Mouse (Mus musculus) urinary bladder, adult 18-20 months (tissue): ENCODE measurements around the gene Syvn1.

Experiments used
- DNase-seq, 2 experiments: peaks; one replicate each; pipeline ENCODE4 v3.0.0; 2022; ENCODE audit warnings: low spot score in 2 of 2, mixed read lengths in 2 of 2

Gene Syvn1

DNA sequence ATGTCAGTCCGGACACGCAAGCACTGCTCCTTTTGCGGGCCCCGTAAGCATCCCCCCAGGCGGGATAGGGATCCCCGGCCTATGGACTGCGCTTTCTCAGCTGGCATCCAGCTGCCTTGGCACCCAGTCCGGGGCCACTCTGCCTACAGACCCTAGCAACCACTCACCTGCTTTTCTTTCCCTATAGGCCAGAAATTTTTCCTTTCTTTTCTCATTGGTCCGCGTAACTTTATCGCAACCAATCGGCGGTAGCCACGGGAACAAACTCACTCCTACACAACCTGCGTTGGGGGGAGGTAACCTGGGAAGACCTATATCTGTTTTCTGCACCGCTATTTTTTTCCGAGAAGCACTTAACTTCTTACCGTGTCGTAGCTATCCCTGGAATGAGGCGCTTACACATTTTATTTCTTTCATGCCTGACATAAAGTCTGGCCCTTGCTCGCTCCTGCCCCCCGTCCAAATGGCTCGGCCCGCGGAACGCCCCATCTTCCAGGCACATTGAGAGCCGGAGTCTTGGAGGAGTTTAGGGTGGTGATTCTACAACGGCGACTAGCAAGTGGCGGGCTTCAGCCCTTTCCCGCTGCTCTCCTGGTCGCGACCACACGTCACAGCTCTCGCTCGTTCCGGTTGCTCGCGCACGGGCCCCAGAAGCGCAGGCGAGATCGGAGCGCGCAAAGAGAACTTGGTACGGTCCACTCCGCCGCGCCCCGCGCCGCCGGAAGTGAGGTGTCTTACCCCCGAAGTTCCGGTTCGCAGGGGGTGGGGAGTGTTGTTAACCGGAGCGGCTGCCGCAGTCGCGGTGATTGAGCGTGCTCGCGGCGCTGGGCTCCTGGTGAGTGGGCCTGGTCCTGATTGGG is at the start of gene Syvn1:
TSS of gene Syvn1 (plus strand) at position 283 of the 860 bp plus-strand sequence.
- DNase-seq: peak; percentile 84 to 88

DNA sequence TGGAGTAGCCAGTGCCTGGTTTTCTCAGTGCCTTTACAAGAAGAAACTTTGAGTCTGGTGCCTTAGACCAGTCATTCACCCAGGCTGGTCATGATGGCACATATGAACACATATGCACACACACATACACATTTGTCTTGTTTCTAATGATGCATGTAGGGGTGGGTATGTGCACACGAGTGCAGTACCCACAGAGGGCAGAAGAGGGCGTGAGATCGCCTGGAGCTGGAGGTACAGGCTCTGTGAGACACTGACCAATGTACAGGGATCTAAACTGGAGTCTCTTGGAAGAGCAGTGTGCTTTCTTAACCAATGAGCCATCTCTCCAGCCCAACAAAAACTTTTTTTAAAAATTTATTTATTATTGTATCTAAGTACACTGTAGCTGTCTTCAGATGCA is 48.2 kb upstream of the Syvn1 start:
- DNase-seq: no peak

DNA sequence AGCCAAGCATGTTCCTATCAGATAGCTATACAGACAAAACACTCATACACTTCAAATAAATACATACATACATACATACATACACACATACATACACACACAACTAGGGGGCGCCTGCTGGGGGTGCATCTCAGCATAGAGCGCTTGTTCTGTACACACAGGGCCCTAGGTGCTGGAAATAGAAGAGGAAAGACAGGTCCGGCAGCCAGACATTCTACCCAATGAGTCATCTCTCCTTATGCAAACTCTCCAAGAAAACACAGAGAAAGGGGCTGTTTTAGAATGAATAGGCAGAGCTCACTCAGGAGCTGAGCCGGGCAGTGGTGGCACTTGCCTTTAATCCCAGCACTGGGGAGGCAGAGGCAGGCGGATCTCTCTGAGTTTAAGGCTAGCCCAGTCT is 46.4 kb upstream of the Syvn1 start:
- DNase-seq: peak in 1 of 2 experiments; percentile 44

DNA sequence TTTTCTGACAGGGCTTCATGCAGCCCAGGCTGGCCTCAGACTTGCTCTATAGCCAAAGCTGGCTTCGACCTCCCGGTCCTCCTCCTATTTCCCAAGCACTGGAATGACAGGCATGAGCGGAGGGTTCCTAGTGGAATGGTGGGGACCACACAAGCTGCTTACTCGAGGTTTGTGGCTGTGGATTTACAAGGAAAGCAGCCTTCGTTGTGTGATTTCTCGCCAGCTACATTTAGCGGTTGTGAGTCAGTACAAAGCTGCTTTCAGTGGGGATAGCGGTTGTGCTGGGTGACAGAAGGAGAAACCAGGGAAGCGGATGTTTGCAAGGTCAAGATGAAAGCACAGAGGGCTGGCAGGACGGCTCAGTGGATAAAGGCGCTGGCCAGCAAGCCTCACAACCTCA is 40.8 kb upstream of the Syvn1 start:
- DNase-seq: no peak

DNA sequence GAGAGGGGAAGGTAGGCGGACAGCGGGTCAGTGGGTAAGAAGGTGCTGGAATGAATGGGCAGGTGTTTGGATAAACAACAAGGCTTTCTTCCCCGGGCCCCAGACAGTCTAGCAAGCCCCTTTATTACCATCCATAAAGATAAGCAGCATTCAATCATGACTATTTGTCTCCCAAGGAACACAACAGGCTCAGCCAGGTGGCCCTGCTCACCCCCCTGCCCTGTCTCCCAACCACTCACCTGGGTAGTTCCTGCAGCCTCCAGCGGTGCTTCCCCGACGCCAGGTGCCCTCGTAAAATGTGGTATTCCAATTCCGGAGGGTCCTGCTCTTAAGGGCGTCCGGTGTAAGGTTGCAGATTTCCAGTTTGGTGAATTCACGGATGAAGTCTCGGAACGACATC is 39.4 kb upstream of the Syvn1 start:
- no peak for DNase-seq

DNA sequence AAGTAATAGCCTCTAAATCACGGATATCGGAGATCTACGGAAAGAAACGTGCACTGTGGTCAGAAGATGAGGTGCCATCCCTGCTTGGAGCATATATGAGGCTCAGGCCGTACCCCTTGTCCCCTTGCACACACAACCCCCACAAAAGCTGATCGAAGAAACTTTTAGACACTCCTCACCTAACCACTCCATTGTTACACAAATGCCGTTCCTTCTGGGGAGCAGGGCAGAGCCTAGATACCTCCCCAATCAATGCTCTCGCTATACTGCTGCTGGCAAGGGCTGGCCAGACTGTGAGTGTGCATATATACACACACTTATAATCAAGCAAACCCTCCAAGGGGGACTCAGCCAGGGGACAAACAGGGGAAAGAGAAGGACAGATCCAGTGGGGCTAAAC is 37.2 kb upstream of the Syvn1 start:
- no peak for DNase-seq

DNA sequence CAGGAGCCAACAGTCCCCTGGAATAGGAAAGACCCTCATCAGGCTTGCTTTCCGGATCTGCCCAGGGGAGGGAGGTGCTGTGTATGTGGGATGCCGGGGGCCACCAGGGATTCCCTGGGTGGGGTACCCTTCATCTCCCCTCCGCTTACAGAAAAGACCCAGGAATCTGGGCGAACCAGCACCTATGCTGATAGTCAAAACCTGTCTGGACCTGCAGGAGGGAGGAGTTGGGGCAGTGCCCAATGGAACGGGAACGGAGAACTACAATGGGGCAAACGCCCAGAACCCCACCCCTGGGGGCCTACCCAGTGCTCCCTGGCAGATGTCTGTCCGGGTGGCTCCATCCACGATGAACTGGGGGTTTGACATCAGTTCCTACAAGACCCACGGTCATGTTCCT is 32.7 kb upstream of the Syvn1 start:
- DNase-seq: peak; percentile 77 to 78

DNA sequence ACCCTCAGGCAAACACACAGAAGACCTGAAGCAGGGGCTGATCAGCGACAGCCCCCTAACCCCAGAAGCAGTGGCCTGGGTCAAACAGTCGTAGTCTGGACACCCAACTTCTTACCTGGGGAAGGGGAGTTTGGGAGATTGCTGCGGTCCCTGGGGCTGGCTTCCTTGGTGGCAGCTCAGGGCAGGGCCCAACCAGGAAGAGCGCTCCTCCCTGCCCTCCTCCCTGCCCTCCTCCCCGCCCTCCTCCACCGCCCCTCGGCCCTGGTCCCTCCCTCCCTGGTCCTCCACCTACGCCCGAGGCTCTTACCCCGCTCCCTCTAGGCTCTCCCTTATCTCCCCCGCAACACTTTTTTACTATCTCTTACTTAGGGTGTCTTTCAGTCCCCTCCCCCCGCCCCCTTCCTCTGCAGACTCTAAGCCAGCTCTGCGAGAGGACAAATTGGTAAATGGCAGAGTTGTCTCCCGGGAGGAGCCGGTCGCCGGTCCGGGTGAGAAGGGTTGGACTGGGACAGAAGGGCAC is 31.3 kb upstream of the Syvn1 start:
- peak; percentile 37 to 72 for DNase-seq

DNA sequence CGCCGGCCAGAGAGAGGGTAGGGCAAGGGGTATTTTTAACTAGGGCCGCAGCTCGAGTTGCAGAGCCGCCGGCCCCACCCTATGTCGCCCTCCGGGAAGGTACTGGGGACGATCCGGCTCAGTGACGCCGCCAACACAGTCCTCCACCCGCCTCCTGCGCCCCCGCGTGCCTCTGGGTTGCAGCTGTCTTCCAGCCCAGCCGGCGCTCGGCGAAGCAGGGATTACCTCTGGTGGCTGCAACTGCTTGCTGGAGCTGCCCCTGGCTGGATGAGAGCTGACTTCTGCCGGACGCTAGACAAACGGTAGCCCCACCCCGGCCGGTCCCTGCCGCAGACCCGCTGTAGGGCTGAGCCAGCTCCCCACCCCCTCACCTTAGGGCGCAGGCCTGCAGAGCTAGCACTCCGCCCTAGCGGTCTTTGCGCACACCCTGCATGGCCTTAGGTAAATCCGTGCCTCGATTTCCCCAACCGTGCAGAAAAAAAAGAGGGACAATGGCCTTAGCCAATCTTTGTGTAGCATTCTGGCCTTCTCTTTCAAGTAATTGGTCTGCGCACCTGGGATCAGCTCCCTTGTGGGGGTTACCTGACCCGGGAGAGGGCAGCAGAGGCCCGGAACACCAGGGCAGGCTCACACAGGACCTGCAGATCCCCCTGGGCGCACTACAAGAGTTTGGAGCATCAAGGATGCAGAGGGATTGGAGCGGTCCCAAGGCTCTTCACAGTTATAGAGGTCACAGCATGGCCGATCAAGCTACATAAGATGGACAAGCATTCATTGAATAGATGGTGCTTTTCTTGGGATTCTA is 30.7 kb upstream of the Syvn1 start, which contains the start of gene Capn1:
TSS of gene Capn1 (minus strand) at position 387 of the 805 bp plus-strand sequence.
- DNase-seq: peak; percentile 57 to 74

DNA sequence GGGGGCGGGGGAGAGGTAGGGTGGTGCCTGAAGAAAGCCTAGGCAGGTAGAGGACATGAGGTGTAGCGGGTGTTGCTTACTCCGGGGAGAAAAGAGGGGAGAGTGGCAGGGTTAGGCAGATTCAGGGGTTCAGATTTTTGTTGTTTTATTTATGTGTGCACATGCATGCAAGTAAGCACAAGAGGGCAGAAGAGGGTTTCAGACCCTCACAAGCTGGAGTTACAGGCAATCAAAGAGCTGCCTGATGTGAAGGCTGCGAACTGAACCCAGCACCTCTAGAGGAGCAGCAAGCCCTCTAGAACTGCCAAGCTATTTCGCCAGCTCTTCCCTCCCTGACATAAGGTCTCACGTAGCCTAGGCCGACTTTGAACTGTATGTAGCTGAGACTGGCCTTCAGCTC is 29.8 kb upstream of the Syvn1 start:
- DNase-seq: no peak

DNA sequence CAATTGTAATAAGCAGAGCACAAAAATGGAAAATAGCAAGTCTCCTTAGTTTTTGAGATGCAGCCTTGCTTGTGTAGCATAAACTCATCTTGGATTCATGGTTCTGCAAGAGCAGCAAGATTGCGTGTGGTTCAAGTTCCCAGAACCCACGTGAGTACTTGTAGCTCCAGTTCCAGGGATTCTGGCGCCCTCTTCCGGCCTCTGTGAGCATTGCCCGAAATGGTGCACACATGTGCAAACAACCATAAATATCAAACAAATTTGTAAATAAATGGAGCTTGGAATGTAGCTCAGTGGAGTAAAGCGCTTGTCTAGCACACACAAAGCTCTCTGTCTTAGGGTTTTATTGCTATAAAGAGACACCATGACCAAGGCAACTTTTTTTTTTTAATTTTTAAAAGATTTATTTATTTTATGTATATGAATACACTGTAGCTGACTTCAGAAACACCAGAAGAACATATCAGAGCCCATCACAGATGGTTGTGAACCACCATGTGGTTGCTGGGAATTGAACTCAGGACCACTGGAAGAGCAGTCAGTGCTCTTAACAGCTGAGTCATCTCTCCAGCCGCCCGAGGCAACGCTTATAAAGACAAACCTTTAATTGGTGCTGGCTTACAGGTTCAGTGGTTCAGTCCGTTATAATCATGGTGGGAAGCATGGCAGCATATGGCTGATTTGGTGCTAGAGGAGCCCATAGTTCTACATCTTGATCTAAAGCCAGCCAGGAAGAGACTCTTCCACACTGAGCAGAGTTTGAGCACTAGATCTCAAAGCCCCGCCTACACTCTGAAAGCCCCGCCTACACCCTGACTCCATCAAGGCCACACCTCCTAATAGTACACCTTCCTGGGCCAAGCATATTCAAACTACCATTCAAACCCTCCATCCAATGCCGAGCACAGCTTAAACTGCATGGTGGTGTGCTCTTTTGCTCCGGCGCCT is 28.0 kb upstream of the Syvn1 start:
- peak; percentile 72 to 75 for DNase-seq

DNA sequence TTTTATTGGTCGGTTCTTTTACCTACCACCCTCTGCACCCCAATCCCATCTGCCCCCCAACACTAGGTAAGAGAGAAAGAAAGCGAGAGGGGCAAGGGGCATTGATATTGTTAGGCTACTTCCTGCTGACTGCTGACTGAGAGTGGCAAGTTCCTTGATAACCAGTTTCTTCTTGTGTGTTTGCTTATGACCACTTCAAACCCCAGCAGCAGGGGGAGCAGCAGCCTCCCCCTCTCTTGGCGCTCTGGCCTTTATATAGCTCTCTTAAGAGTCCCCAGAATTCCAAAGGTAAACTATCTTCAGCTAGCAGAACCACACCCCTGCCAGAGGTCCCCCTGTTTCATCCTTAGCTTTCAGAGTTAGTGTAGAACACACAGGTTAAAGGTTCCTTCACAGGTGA is 26.1 kb upstream of the Syvn1 start:
- DNase-seq: no peak

DNA sequence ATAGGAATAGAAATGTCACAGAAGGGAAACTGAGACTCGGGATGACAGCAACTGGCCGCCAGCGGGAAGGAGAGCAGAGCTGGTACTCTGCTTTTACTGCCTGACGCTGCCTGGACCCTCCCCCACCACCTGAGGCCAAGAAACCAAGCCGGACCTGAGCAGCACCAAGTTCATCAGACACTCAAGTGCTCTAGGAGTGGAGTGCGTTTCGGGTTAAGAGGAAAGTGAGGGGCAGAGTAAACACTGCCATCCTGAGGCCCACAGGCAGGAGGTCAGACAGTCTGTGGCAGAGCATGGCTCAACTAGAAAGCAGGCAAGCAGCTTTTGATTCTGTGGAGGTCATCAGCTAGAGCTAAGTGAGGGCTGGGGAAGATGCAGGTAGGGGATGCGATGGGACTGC is 23.3 kb upstream of the Syvn1 start:
- DNase-seq: no peak

DNA sequence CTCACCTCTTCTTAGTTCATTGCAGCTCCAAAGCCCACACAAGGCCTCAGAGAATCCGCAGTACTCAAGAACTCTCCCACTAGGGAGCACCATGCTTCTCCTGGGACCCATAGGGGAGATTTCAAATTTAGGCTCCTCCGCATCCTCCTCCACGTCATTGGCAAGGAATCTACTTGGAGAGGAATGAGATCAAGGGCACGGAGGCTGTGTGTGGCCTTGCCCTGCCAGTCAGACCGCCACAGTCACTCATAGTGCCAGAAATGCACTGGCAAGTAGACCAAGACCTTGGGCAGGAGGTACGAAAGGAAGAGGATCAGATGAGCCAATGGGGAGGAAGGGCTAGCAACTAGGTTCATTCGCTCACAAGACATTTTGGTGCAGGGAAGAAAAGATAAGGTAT is 22.4 kb upstream of the Syvn1 start:
- no peak for DNase-seq

DNA sequence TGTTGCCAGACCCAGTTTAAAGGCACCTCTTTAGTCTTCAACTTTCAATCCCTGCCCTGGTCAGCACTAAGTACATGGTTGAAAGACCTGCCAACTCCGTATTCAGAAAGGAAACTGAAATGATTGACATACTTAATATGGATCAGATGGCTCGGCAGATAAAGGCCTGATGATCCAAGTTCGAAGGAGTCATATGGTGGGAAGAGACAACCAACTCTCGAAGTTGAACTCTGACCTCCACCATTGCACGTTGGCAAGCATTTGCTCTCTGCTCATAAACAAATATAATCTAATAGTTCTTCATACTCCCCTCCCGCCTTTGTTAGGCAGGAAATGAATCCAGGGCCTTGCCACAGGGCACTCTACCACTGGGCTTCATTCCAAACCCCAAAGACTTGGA is 17.4 kb upstream of the Syvn1 start:
- no peak for DNase-seq

DNA sequence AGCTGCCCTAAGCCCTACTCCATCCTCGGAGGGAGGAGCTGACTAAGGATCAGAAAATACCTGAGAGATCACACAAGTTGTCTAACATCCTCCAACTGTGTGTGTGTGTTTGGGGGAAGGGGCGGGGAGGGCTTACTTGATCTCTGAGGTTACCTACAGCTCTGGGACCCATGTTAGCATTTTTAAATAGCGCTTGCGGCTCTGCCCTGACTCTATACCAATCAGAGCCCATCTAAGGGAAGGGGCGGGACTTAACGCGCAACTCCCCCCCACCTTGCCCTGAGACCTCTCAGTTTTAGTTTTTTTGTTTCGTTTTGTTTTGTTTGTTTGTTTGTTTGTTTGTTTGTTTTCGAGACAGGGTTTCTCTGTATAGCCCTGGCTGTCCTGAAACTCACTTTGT is 16.9 kb upstream of the Syvn1 start:
- no peak for DNase-seq

DNA sequence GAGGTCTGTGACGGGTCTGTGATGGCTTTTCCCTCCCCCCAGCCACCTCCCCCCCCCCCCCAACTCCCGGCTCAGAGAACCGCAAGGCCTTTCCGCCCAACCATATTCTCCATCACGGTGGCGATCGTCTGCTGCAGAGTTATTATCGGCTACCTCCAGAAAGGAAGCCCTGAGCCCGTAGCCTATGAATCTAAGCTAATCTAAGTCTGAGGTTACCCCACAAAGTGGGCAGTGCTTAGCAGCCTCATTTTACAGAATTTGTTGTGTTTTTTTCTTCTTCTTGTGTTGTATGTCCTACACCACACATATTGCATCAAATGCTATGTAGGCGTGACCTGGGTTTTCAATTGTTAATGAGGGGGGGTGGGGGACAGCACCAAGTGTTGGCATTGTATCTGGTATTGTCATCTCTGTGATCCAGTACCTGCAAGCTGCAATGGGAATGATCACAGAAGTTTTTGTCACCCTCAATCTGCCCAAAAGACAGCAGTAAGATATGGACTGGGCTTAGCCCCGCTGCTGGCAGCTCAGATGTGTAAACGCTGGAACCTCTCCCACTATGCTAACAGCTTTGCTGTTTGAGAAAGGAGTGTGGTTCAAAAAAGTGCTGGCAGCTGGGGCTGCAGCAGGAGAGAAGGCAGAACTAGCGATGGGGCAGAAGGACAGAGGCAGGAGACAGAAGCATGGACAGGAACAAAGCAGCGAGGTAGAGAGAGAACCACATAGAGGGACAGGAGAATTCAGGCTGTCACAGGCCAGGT is 15.7 kb upstream of the Syvn1 start:
- DNase-seq: no peak

DNA sequence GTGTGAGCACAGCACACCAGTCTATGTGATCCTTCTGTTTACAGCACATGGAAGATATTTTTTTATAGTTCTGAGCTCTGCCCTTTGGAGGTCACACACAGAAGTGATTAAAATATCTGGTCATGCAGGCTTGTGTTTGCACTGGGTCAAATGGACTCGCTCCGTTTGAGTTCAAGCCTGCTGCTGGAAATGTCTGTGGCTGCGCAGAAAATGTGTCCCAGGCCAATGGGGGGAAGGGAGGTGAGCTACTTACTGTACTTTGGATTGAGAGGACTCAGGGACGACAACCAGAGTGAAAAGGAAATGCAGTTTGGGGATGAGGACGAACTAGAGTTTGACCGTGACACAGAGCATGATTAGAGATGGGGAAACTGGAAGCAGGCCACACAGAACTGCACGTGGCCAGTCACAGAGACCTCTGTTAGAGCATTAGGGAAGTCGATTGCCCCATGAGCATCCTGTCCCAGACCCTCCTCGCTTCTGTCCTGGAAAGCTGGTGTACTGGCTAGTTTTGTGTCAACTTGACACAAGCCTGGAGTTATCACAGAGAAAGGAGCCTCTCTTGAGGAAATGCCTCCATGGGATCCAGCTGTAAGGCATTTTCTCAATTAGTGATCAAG is 10.3 kb upstream of the Syvn1 start:
- no peak for DNase-seq

DNA sequence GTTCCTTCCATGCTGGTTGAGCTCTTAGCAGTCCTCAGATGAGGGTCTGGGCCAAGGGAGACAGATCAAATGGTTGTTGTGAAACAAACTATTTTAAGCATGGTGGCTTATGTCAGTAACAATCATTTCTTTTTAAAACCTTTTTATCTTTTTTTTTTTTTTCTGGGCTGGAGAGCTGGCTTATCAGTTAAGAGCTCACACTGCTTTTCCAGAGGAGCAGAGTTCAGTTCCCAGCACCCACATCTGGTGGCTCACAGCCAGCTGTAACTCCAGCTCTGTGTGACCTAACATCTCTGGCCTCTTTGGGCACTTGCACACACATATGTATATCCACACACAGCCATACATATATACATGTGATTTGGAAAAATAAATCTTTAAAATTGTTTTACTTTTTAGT is 8.7 kb upstream of the Syvn1 start:
- no peak for DNase-seq

DNA sequence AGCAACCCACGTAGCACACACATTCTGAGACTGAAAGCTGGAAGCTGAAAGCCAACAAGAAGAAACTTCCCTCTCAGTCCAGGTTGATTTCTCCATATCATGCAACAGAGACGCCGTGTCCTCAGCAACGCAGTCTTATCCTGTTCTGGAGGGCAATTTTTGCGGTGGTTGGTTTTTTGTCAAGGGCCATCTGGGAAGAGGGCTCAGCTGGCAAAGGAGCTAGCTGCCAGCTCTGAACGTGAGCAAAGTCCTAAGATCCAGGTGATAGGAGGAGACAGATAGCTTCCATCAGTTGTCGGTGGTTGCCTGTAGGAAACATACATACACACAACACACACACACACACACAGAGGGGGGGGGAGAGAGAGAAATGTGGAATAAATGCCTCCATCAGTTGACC is 8.1 kb upstream of the Syvn1 start:
- DNase-seq: no peak
